Mouse (Mus musculus) urinary bladder, postnatal 25 days (tissue): ENCODE results near the gene Trpc1.
A peak's percentile ranks its signal among the peaks of the same experiment; 100 is the strongest.

Experiments
- DNase-seq: peaks from one replicate; pipeline ENCODE4 v3.0.0; 2022; ENCODE audit warnings: low spot score

Trpc1 gene

DNA sequence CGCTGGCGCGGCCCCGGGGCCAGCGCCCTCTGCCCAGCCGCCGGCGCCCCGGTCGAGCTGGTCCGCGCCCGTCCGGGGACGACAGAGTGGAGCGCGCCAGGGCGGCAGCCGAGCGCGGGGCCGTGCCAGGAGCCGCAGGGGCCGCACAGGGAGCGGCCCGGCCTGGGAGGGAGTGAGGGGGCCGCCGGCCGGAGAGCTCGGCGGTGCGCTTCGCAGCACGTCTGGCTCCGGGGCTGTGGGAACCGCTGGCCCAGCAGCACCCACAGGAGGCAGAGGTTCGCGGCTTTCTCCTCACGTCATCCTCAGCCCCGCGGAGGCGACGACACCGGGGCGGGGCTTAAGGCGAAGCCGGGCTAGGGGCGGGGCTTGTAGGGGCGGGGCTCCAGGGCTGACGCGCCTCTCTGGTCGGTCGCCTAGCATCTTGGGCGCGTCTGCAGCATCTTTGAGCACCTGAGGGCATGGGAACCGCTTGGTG is at the start of gene Trpc1:
Gene Trpc1 (minus strand): TSS at position 339 of the 475 bp plus-strand sequence.
- peak; percentile 70 for DNase-seq

DNA sequence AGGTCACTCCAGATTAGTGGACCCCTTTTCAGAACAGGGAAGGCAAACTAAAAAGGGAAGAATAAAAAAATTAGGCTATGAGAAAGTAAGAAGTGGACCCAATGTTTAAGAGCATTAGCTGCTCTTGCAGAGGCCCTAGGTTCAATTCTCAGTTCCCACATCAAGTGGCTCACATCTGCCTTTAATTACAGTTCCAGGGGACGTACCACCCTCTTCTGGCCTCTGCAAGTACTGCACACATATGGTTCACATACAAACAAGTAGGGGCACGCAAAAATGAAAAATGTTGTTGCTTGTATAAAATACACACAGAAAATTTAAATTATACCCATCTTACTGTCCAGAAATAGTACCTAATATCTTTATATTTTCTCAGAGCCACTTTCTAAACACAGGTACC is 46.1 kb upstream of the Trpc1 start:
- DNase-seq: no peak

GRCm38 (mm10) chr9:95795844-95796243 is 45.7 kb upstream of the Trpc1 start:
- no peak for DNase-seq

GRCm38 (mm10) chr9:95795077-95795784 is 45.1 kb upstream of the Trpc1 start:
- DNase-seq: no peak

DNA sequence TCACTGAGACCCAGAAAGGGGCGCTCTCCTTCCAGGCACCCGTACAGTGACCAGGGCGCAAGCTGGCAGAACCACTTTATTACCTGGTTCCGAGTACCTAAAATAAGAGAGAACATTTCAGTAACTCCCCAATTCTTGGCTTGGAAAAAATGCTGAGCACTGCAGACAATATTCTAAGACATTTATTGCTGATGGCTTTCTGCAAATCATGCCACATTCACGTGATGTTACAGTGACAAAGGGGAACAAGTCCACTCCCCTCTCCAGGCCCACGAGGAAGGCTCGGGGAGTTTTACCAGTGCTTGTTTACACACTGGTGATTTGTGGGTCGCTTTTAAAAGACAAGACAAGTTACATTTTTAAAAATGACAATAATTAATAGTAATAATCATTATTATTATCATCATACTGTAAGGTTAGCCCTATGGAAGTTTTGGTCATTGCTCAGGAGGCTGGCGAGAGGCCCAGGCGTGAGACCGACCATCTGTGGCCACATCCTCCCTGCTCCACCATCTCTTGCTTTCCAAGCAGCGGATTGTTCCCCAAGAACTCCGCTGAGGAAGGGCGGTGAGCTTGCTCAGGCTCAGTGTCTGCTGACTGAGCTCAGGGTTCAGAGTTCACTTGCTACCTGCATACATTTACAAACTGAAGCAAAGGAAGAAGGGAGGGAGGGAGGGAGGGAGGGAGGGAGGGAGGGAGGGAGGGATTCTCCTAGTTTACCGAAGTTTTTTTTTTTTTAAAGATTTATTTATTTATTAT is 44.0 kb upstream of the Trpc1 start:
- DNase-seq: no peak

DNA sequence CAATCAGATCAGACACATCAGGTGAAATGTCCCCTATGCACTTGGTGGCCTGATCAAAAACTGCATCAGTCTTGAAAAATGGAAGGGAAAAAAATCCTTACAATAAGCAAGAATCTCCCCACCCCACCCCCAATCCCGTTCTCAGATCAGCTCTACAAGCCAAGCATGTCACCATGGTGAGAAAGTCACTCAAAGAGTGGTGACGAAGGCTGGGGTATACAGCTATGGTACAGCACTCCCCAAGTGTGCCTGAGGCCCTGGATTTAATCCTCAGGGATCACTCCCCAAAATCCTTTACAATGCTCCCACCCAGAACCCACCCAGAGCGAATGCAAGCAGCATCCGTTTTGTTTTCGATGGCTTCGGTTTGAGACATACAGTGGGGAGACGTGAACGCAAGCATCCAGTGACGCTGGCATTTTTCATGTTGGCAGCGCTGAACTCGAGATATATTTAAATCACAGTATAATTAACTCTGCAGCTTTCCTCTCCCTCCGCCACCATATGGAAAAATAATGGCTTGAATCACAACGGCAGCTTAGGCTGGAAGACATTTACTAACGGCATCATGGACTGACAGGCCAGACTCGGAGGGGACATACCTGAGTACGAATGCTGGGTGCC is 34.8 kb upstream of the Trpc1 start:
- no peak for DNase-seq

GRCm38 (mm10) chr9:95783646-95784293 is 33.6 kb upstream of the Trpc1 start:
- no peak for DNase-seq

- DNase-seq: no peak
Observed at GRCm38 (mm10) chr9:95771671-95772070, 21.5 kb upstream of the Trpc1 start.

- no peak for DNase-seq
Observed at GRCm38 (mm10) chr9:95763218-95763617, 13.0 kb upstream of the Trpc1 start.

DNA sequence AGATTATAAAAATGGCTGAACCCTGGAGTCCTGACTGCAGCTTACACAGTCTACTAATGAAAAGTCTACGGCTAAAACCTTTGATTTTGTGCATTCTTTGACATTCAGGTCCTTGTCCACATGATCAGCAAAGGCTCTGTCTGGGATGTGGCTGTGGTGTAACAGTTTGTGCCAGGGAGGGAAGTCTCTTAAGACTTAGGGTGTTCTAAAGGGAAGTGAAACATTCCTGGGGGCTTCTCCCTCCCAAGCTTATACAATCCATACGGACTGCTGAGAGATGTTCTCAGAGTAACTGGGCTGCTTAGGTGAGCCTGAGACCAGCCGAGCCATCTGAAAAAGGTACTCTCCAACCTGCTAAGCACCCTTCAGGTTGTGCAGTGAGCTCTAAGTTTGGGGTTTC is 12.1 kb upstream of the Trpc1 start:
- no peak for DNase-seq

GRCm38 (mm10) chr9:95761381-95761780 is 11.2 kb upstream of the Trpc1 start:
- no peak for DNase-seq

GRCm38 (mm10) chr9:95750746-95751145 is 571 bp upstream of the Trpc1 start:
- no peak for DNase-seq

DNA sequence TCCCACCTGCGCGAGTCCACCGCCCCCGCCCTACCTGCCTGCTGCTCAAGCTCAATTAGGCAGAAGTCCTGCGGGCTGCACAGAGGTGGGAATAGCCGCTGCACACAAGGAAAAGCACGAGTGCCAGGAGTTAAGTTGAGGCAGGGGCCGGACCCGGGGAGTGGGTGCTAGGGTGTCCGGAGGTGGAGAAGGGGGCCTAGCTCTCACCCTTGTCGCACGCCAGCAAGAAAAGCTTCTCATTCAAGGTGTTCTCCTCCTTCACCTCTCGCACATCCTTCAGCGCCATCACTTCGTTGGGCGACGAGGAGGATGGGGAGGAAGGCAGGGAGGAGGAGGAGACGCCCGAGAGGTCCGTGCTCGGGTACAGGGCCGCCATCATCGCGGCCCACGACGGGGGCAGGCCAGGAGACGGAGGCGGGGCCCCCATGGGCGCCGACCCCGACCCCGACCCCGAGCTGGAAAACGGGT is 680 bp downstream of the Trpc1 start:
- DNase-seq: no peak

- DNase-seq: no peak
Observed at GRCm38 (mm10) chr9:95747298-95747697, 2.9 kb downstream of the Trpc1 start.

DNA sequence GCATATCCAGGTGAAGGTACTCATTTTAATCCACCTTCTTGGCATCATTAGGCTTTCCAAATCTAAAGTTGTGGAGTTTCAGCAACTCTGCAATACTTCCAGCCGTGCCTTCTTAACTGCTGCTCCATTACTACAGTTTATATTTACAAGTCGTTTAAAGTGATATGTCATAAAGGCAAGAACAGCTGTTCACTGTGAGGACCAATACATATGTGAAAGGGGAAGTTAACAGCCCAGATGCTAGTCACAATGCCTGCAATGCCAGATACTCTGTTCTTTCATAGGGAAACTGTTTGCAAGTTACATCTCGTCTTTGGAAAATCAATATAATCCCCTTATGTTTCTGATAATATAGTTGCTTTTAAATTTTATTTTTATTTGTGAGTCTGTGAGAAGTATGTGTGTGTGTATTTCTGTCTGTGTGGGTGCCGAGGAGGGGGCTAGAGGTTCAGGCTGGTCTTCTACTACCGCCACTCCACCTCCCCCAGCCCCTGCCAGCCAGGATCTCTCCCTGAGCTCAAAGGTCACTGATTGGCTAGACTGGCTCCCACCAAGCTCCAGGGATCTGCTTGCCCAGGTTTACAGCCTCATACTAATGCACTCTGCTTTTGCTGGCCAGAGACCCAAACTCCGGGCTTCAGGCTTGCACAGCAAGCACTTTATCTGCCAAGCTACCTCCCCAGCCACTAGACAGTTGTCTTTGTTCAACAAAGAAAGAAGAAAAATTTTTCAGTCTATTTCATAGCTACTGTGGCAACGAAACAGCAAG is 5.1 kb downstream of the Trpc1 start:
- no peak for DNase-seq

- no peak for DNase-seq
Observed at GRCm38 (mm10) chr9:95736238-95736637, 13.9 kb downstream of the Trpc1 start.

- no peak for DNase-seq
Observed at GRCm38 (mm10) chr9:95712574-95712973, 37.6 kb downstream of the Trpc1 start.

DNA sequence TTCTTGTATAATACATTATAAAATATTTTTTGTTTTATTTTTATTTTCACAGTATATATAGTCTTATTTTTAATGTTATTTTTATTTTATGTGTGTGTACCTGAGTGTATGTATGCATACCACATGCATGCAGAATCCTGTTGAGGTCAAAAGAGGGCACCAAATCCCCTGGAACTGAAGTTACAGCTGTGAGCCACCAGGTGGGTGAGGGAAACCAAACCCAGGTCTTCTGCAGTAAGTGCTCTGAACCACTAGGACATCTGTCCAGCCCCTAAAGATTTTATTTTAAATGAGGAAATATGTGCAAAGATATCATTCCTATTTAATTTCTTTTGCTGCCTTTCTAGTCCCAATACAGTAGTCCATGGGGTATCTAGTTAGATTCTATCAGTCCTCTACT is 41.2 kb downstream of the Trpc1 start:
- no peak for DNase-seq

DNA sequence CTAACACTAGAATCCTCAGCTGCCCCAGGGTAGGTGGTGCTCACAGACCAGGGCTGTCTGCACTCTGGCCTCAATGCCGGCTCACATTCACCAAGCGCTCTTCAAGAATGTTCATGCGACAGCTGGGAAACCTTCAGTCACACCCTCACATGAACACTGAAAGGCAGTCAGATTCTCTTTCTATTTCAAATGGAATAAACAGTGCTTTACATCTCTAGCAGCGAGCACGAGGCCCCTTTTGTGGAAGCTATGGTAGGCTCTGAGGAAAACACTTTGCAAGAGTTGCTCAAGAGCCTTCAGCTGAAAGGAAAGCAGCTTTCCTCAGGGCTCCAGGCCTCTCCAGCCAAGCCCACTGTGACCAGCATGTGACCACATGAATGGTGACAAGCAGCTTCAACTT is 44.8 kb downstream of the Trpc1 start:
- no peak for DNase-seq

DNA sequence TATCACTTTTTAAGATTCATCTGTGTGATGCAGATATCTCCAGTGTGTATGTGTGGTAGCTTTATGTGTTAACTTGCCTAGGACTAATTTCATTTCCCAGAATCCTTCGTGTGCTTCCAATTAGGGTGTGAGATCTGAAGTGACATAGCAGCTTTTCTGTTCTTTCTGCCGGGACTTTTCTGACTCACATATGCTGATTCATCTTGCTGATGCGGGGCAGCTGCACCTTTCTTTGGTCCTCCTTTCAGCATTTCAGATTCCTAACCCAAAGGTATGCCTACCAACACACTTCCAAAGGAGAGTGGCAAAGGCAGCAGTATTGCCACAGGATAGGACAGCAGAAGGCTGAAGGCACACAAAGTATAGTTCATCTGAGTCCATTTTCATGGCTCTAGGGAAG is 46.1 kb downstream of the Trpc1 start:
- DNase-seq: no peak

DNA sequence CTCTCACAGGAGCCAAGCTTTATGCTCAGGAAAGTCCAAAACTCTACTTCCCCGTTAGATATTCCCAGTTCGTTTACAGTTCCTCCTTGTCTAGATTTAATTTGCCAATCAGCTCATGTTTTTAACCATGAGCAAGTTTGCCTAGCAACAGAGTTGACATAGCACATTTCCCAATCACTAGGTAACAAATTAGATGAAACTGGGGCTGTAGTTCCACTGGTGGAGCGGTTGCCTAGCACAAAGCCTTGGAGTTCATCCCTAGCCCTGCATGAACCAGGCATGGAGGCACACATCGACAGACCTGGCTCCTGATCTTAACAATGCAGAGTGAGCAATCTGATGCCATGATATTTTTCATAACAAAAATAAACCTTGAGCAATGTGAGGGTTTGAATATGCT is 50.9 kb downstream of the Trpc1 start:
- no peak for DNase-seq

GRCm38 (mm10) chr9:95697808-95698207 is 52.4 kb downstream of the Trpc1 start:
- DNase-seq: peak; percentile 13
